Comparison of ENCODE assay signal across 8 mouse cellular contexts in genomic region chr10:24630469-24631081, GRCm38 (mm10). TPM values are rescaled to one million over a fixed set of nuclear protein-coding genes. Genes with fewer than 3 reads are reported as not detected.
A peak's percentile ranks its signal among the peaks of the same experiment; 100 is the strongest.
DNase-seq lines count a peak whose midpoint lies in the region; ATAC-seq and TF ChIP-seq lines count a peak whose summit lies in the region.

No protein-coding gene starts in this region.

- no peak overlapping the region for H3K4me3 ChIP-seq in kidney, adult 2 months (ENCODE audit: insufficient read depth, low read depth, low read length)
- H3K4me3 ChIP-seq in kidney, embryonic 14.5 days (ENCODE audit: low read length): no peak overlapping the region
- no peak overlapping the region for H3K4me3 ChIP-seq in cortical plate, adult 2 months (ENCODE audit: insufficient read depth, low read length)
- H3K4me3 ChIP-seq in liver, embryonic 13.5 days (replicated peaks): no peak overlapping the region
- H3K4me3 ChIP-seq in neural tube, embryonic 13.5 days: peak overlapping the region; percentile 17; the same call in 1 of the 2 replicates
- no peak overlapping the region for H3K4me3 ChIP-seq in testis, adult 2 months (ENCODE audit: control insufficient read depth, low read depth, low read length)

- WGBS in kidney, adult 2 months: 23% methylated on average over 18 of the region's 18 CpGs
- WGBS in kidney, embryonic 14.5 days: 28% methylated on average over 18 of the region's 18 CpGs
- 22% methylated on average over 18 of the region's 18 CpGs for WGBS in liver, embryonic 13.5 days (ENCODE audit: insufficient replicate concordance)
- 24% methylated on average over 18 of the region's 18 CpGs for WGBS in neural tube, embryonic 13.5 days

- H3K36me3 ChIP-seq in kidney, adult 2 months (ENCODE audit: control insufficient read depth, insufficient read depth, low read length): no peaks in the 10 kb centered on the region
- no peaks in the 10 kb centered on the region for H3K36me3 ChIP-seq in kidney, embryonic 14.5 days (ENCODE audit: control insufficient read depth, insufficient read depth, low read length)
- H3K36me3 ChIP-seq in liver, embryonic 13.5 days: no peaks in the 10 kb centered on the region
- no peaks in the 10 kb centered on the region for H3K36me3 ChIP-seq in neural tube, embryonic 13.5 days
- no peaks in the 10 kb centered on the region for H3K36me3 ChIP-seq in testis, adult 2 months (ENCODE audit: control insufficient read depth, insufficient read depth, low read length)

- no peak for TF ChIP-seq POLR2A in kidney, adult 2 months (IDR thresholded peaks at IDR 0.05; ENCODE audit: low read depth, low read length)
- TF ChIP-seq POLR2A in cortical plate, adult 2 months (IDR thresholded peaks at IDR 0.05; ENCODE audit: extremely low read depth, insufficient read depth, low read length): no peak
- TF ChIP-seq POLR2A in testis, adult 2 months (IDR thresholded peaks at IDR 0.05; ENCODE audit: control insufficient read depth, low read depth, low read length): no peak

- H3K4me2 ChIP-seq in kidney, embryonic 14.5 days (replicated peaks; ENCODE audit: low read depth, low read length): no peak overlapping the region
- no peak overlapping the region for H3K4me2 ChIP-seq in liver, embryonic 13.5 days
- H3K4me2 ChIP-seq in neural tube, embryonic 13.5 days: peak overlapping the region; percentile 42

- no peaks in the 10 kb centered on the region for H3K27me3 ChIP-seq in kidney, adult 2 months (replicated peaks; ENCODE audit: control insufficient read depth, insufficient read depth, low read length)
- H3K27me3 ChIP-seq in kidney, embryonic 14.5 days (ENCODE audit: control insufficient read depth, insufficient read depth, low read length): no peaks in the 10 kb centered on the region
- no peaks in the 10 kb centered on the region for H3K27me3 ChIP-seq in liver, embryonic 13.5 days
- H3K27me3 ChIP-seq in neural tube, embryonic 13.5 days: peaks cover 3% of the 10 kb centered on the region; the same call in 1 of the 2 replicates
- H3K27me3 ChIP-seq in testis, adult 2 months (ENCODE audit: control insufficient read depth, insufficient read depth, low read length): no peaks in the 10 kb centered on the region

- no peak overlapping the region for H3K27ac ChIP-seq in kidney, adult 2 months (ENCODE audit: insufficient read depth, low read depth, low read length)
- no peak overlapping the region for H3K27ac ChIP-seq in kidney, embryonic 14.5 days (ENCODE audit: low read depth, low read length)
- no peak overlapping the region for H3K27ac ChIP-seq in cortical plate, adult 2 months (ENCODE audit: insufficient read depth, low read length)
- H3K27ac ChIP-seq in liver, embryonic 13.5 days: no peak overlapping the region
- H3K27ac ChIP-seq in neural tube, embryonic 13.5 days (replicated peaks): no peak overlapping the region
- no peak overlapping the region for H3K27ac ChIP-seq in testis, adult 2 months (ENCODE audit: control insufficient read depth, insufficient read depth, low read depth, low read length)

- no peak for ATAC-seq in kidney, embryonic 14.5 days (ENCODE audit: low FRiP score, low TSS enrichment)
- ATAC-seq in liver, embryonic 13.5 days (ENCODE audit: low read depth): no peak
- peak; percentile 51 for ATAC-seq in neural tube, embryonic 13.5 days (ENCODE audit: low read depth)

- DNase-seq in kidney, adult 2 months: peak; percentile 60
- DNase-seq in gastrocnemius, postnatal 14 days: peak; percentile 57
- peak; percentile 76 for DNase-seq in kidney, postnatal 14 days
- DNase-seq in liver, embryonic 13.5 days: peak; percentile 43

- intact Hi-C loops in gastrocnemius, postnatal 14 days (cut with DNase I; ENCODE audit: low total_unique reads): no loop called here

- H3K9ac ChIP-seq in kidney, embryonic 14.5 days (ENCODE audit: low read depth, low read length): no peak overlapping the region
- H3K9ac ChIP-seq in liver, embryonic 13.5 days: no peak overlapping the region
- no peak overlapping the region for H3K9ac ChIP-seq in neural tube, embryonic 13.5 days

- TF ChIP-seq CTCF in kidney, adult 2 months (conservative IDR thresholded peaks at IDR 0.05; ENCODE audit: insufficient read depth, insufficient read length, low read depth, low read length): peak; percentile 78
- peak; percentile 78 for TF ChIP-seq CTCF in cortical plate, adult 2 months (IDR thresholded peaks at IDR 0.05; ENCODE audit: extremely low read depth, insufficient read depth, low read length)
- peak; percentile 88 for TF ChIP-seq CTCF in testis, adult 2 months (IDR thresholded peaks at IDR 0.05; ENCODE audit: control insufficient read depth, insufficient read depth, insufficient replicate concordance, low read depth, low read length)

- no peaks in the 10 kb centered on the region for H3K9me3 ChIP-seq in kidney, embryonic 14.5 days (ENCODE audit: control insufficient read depth, low read length)
- H3K9me3 ChIP-seq in liver, embryonic 13.5 days (replicated peaks): no peaks in the 10 kb centered on the region
- no peaks in the 10 kb centered on the region for H3K9me3 ChIP-seq in neural tube, embryonic 13.5 days

- 0 out of 2 replicates have a peak, but pooled peaks cover 4% of the 10 kb centered on the region for H3K4me1 ChIP-seq in kidney, adult 2 months (ENCODE audit: control insufficient read depth, insufficient read depth, low read length)
- no peaks in the 10 kb centered on the region; the same call in 1 of the 2 replicates for H3K4me1 ChIP-seq in kidney, embryonic 14.5 days (ENCODE audit: control insufficient read depth, insufficient read depth, low read length)
- H3K4me1 ChIP-seq in cortical plate, adult 2 months (ENCODE audit: control insufficient read depth, insufficient read depth, low read length): no peaks in the 10 kb centered on the region; the same call in 1 of the 2 replicates
- peaks cover 21% of the 10 kb centered on the region for H3K4me1 ChIP-seq in liver, embryonic 13.5 days (replicated peaks)
- no peaks in the 10 kb centered on the region for H3K4me1 ChIP-seq in neural tube, embryonic 13.5 days (replicated peaks)
- peaks cover 3% of the 10 kb centered on the region; the same call in 1 of the 2 replicates for H3K4me1 ChIP-seq in testis, adult 2 months (ENCODE audit: control insufficient read depth, insufficient read depth, low read length)

RNA-seq across cellular contexts. Expression of gene Ccn2, which starts 35.3 kb away (rescaled TPM):
- 115 and 153 TPM in 2 replicates for polyA plus RNA-seq in kidney, adult 2 months (2012; rRNA removed)
- 4.7 and 5.2 TPM in 2 replicates for polyA plus RNA-seq in kidney, embryonic 14.5 days (2014; fragmentation: Nextera tagmentation; extraction: Ambion mirVana)
- 39.2 and 40.1 TPM in 2 replicates for polyA plus RNA-seq in cortical plate, adult 2 months (2012; rRNA removed)
- total RNA-seq in gastrocnemius, postnatal 14 days (2021): 10 to 100 TPM; 20.2 to 57.0 TPM
- 0.56 and 0.58 TPM in 2 replicates for polyA plus RNA-seq in liver, embryonic 13.5 days (2015; fragmentation: Nextera tagmentation; extraction: Ambion mirVana)
- polyA plus RNA-seq in neural tube, embryonic 13.5 days (2015; fragmentation: Nextera tagmentation; extraction: Ambion mirVana): 2.6 and 4.5 TPM in 2 replicates
- polyA plus RNA-seq in testis, adult 2 months (2012; rRNA removed): 26.7 and 32.8 TPM in 2 replicates
